Mouse (Mus musculus) brain, embryonic 14.5 days (tissue): ENCODE results near the gene Cct7.

Experiments
- CTCF ChIP-seq: fragments of 200-500 bp; IDR thresholded peaks from 2 replicates; pipeline ENCODE4 v1.5.1; 2012; ENCODE audit warnings: inconsistent platforms, mild to moderate bottlenecking, moderate library complexity, borderline replicate concordance; ENCODE audit not compliant: insufficient read depth, insufficient read length; ENCODE audit errors: extremely low read depth
- POLR2A ChIP-seq: fragments of 200-500 bp; IDR thresholded peaks from 2 replicates; pipeline ENCODE4 v1.6.1; 2012; ENCODE audit warnings: mild to moderate bottlenecking, inconsistent platforms, borderline replicate concordance; ENCODE audit not compliant: poor library complexity, insufficient read depth, insufficient read length, severe bottlenecking; ENCODE audit errors: extremely low read depth

DNA sequence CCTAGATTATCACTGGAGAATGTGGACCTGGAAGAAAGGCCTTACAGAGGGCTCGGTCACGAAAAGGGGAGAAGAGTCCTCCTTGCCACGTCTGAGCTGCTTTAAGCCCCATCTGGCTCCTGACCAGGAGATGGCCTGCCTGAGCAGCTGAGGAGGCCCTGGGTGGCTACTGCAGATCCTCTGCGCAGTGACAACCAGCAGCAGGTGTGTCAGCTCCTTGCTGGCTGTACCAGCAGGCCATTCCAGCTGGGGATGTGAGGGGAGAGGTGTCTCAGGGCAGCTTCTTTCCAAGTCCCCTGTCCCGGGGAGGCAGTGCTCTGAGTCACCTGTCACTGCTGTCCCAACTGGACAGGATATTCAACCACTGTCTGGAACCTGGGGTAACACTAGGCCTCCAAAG is 21.2 kb downstream of the Cct7 start:
- TF ChIP-seq POLR2A (no peak), CTCF (no peak)
